Mouse (Mus musculus): ENCODE results near the gene Thada. TPM values are rescaled to one million over a fixed set of nuclear protein-coding genes. Genes with fewer than 3 reads are reported as not detected.

The Thada gene
- polyA plus RNA-seq, 2 experiments = 2.0 to 2.5 TPM

DNA sequence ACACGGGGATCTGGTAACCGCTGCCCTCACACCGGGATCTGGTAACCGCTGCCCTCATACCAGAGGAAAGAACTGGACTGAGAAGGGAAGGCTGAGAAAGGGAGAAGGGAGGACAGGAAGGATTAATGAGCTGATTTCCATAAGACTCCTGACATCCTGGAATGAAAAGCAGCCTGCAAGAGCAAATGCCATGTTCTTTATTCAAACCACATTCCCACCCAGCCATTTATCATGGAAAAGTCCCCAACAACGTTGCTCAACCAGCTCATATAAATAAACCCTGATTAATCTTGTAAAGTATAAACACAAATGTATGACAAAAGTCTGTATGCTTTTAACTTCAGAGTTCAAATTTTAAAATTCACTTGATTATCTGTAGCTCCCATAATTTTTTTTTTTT lies 196.3 kb downstream of the Thada start:
- H3K9ac ChIP-seq (replicated peaks) = no peak overlapping the region
- no peak overlapping the region for H3K27ac ChIP-seq
- H3K9me3 ChIP-seq (ENCODE audit: control insufficient read depth, low read length) = no peaks in the 10 kb centered on the region
- no peak overlapping the region for H3K4me3 ChIP-seq (ENCODE audit: insufficient read depth in 1 of 2, low read depth in 2 of 2, low read length in 2 of 2)
- no peaks in the 10 kb centered on the region for H3K36me3 ChIP-seq (replicated peaks; ENCODE audit: control insufficient read depth, insufficient read depth, low read depth)
- no peak for ATAC-seq (ENCODE audit: insufficient read depth)
- 93% methylated on average over 5 of the region's 5 CpGs for WGBS (ENCODE audit: insufficient replicate concordance)
- no peak for TF ChIP-seq CTCF (IDR thresholded peaks at IDR 0.05; ENCODE audit: low read depth)
- TF ChIP-seq EP300 (IDR thresholded peaks at IDR 0.05; ENCODE audit: low read depth) = no peak
- peaks cover 12 to 17% of the 10 kb centered on the region in 2 experiments for H3K4me1 ChIP-seq (replicated peaks; ENCODE audit: control insufficient read depth in 2 of 2, insufficient read depth in 2 of 2, low read length in 1 of 2)
- no peak for DNase-seq (ENCODE audit: low read depth in 3 of 3, low spot score in 3 of 3)
- H3K4me2 ChIP-seq (ENCODE audit: low read depth) = no peak overlapping the region
- H3K27me3 ChIP-seq (ENCODE audit: control insufficient read depth, insufficient read depth, low read length) = no peaks in the 10 kb centered on the region

GRCm38 (mm10) chr17:84268450-84268849 lies 197.6 kb downstream of the Thada start:
- H3K4me2 ChIP-seq (ENCODE audit: low read depth) = no peak overlapping the region
- H3K4me3 ChIP-seq (ENCODE audit: insufficient read depth in 1 of 2, low read depth in 2 of 2, low read length in 2 of 2) = no peak overlapping the region
- 75% methylated on average over 3 of the region's 3 CpGs for WGBS (ENCODE audit: insufficient replicate concordance)
- TF ChIP-seq EP300 (IDR thresholded peaks at IDR 0.05; ENCODE audit: low read depth) = no peak
- no peaks in the 10 kb centered on the region for H3K9me3 ChIP-seq (ENCODE audit: control insufficient read depth, low read length)
- no peak overlapping the region for H3K9ac ChIP-seq (replicated peaks)
- H3K27ac ChIP-seq = no peak overlapping the region
- ATAC-seq (ENCODE audit: insufficient read depth) (no peak), DNase-seq (ENCODE audit: low read depth in 3 of 3, low spot score in 3 of 3) (no peak)
- H3K4me1 ChIP-seq (replicated peaks; ENCODE audit: control insufficient read depth in 2 of 2, insufficient read depth in 2 of 2, low read length in 1 of 2) = peaks cover 15 to 25% of the 10 kb centered on the region in 2 experiments
- no peaks in the 10 kb centered on the region for H3K27me3 ChIP-seq (ENCODE audit: control insufficient read depth, insufficient read depth, low read length)
- H3K36me3 ChIP-seq (replicated peaks; ENCODE audit: control insufficient read depth, insufficient read depth, low read depth) = no peaks in the 10 kb centered on the region

GRCm38 (mm10) chr17:84267456-84268074 lies 198.4 kb downstream of the Thada start:
- H3K27ac ChIP-seq = no peak overlapping the region
- peaks cover 24 to 32% of the 10 kb centered on the region in 2 experiments for H3K4me1 ChIP-seq (replicated peaks; ENCODE audit: control insufficient read depth in 2 of 2, insufficient read depth in 2 of 2, low read length in 1 of 2)

GRCm38 (mm10) chr17:84266161-84266948 lies 199.7 kb downstream of the Thada start:
- no peak for ATAC-seq (ENCODE audit: insufficient read depth)
- H3K4me1 ChIP-seq (replicated peaks; ENCODE audit: control insufficient read depth in 2 of 2, insufficient read depth in 2 of 2, low read length in 1 of 2) = peaks cover 32 to 44% of the 10 kb centered on the region in 2 experiments
- no peaks in the 10 kb centered on the region for H3K36me3 ChIP-seq (replicated peaks; ENCODE audit: control insufficient read depth, insufficient read depth, low read depth)
- no peak for DNase-seq (ENCODE audit: low read depth in 3 of 3, low spot score in 3 of 3)
- H3K27me3 ChIP-seq (ENCODE audit: control insufficient read depth, insufficient read depth, low read length) = no peaks in the 10 kb centered on the region
- no peak overlapping the region for H3K4me2 ChIP-seq (ENCODE audit: low read depth)
- H3K27ac ChIP-seq = no peak overlapping the region; the same call in 1 of the 2 replicates
- H3K9ac ChIP-seq (replicated peaks) = no peak overlapping the region
- H3K9me3 ChIP-seq (ENCODE audit: control insufficient read depth, low read length) = no peaks in the 10 kb centered on the region
- H3K4me3 ChIP-seq (ENCODE audit: insufficient read depth in 1 of 2, low read depth in 2 of 2, low read length in 2 of 2) = no peak overlapping the region
- no peak for TF ChIP-seq CTCF (IDR thresholded peaks at IDR 0.05; ENCODE audit: low read depth)
- TF ChIP-seq EP300 (IDR thresholded peaks at IDR 0.05; ENCODE audit: low read depth) = no peak
- 69% methylated on average over 3 of the region's 3 CpGs for WGBS (ENCODE audit: insufficient replicate concordance)

More at GRCm38 (mm10) chr17:84267456-84268074, 198.4 kb downstream of the Thada start:
- TF ChIP-seq EP300 (IDR thresholded peaks at IDR 0.05; ENCODE audit: low read depth) = no peak
- no peak for TF ChIP-seq CTCF (IDR thresholded peaks at IDR 0.05; ENCODE audit: low read depth)
- Histone ChIP-seq H3K27me3 (ENCODE audit: control insufficient read depth, insufficient read depth, low read length) (no peaks in the 10 kb centered on the region), H3K4me2 (ENCODE audit: low read depth) (no peak overlapping the region), H3K4me3 (ENCODE audit: insufficient read depth in 1 of 2, low read depth in 2 of 2, low read length in 2 of 2) (no peak overlapping the region), H3K9me3 (ENCODE audit: control insufficient read depth, low read length) (no peaks in the 10 kb centered on the region), H3K36me3 (replicated peaks; ENCODE audit: control insufficient read depth, insufficient read depth, low read depth) (no peaks in the 10 kb centered on the region), H3K9ac (replicated peaks) (no peak overlapping the region)
- DNase-seq (ENCODE audit: low read depth in 3 of 3, low spot score in 3 of 3) (no peak), ATAC-seq (ENCODE audit: insufficient read depth) (no peak)
- WGBS (ENCODE audit: insufficient replicate concordance) = 72% methylated on average over 6 of the region's 6 CpGs

- Histone ChIP-seq H3K9ac (replicated peaks) (no peak overlapping the region), H3K27me3 (ENCODE audit: control insufficient read depth, insufficient read depth, low read length) (no peaks in the 10 kb centered on the region), H3K4me2 (ENCODE audit: low read depth) (no peak overlapping the region), H3K4me1 (replicated peaks; ENCODE audit: control insufficient read depth in 2 of 2, insufficient read depth in 2 of 2, low read length in 1 of 2) (peaks cover 38 to 52% of the 10 kb centered on the region in 2 experiments), H3K27ac (no peak overlapping the region), H3K4me3 (ENCODE audit: insufficient read depth in 1 of 2, low read depth in 2 of 2, low read length in 2 of 2) (no peak overlapping the region), H3K9me3 (ENCODE audit: control insufficient read depth, low read length) (no peaks in the 10 kb centered on the region), H3K36me3 (replicated peaks; ENCODE audit: control insufficient read depth, insufficient read depth, low read depth) (no peaks in the 10 kb centered on the region)
- DNase-seq (ENCODE audit: low read depth in 3 of 3, low spot score in 3 of 3) (no peak), ATAC-seq (ENCODE audit: insufficient read depth) (no peak)
- WGBS (ENCODE audit: insufficient replicate concordance) = 49% methylated on average over 5 of the region's 5 CpGs
- TF ChIP-seq CTCF (IDR thresholded peaks at IDR 0.05; ENCODE audit: low read depth) (0 out of 2 replicates have a peak, but pooled peaks have one; percentile 12), EP300 (IDR thresholded peaks at IDR 0.05; ENCODE audit: low read depth) (no peak)
Measured at GRCm38 (mm10) chr17:84265480-84266130, 200.4 kb downstream of the Thada start.
